Mouse (Mus musculus) cerebellum, postnatal 4 days (tissue): ENCODE data around the gene Armc7.
"Not testable (repeated sequence)": the region's sequence is repeated elsewhere in the genome, so short reads cannot be mapped to it uniquely, and the experiment has no call there.

Experiments
- DNase-seq, 2 experiments: peaks; one replicate each; pipeline ENCODE4 v3.0.0; 2022; ENCODE audit warnings: low spot score in 2 of 2, mixed read lengths in 1 of 2

The Armc7 gene

DNA sequence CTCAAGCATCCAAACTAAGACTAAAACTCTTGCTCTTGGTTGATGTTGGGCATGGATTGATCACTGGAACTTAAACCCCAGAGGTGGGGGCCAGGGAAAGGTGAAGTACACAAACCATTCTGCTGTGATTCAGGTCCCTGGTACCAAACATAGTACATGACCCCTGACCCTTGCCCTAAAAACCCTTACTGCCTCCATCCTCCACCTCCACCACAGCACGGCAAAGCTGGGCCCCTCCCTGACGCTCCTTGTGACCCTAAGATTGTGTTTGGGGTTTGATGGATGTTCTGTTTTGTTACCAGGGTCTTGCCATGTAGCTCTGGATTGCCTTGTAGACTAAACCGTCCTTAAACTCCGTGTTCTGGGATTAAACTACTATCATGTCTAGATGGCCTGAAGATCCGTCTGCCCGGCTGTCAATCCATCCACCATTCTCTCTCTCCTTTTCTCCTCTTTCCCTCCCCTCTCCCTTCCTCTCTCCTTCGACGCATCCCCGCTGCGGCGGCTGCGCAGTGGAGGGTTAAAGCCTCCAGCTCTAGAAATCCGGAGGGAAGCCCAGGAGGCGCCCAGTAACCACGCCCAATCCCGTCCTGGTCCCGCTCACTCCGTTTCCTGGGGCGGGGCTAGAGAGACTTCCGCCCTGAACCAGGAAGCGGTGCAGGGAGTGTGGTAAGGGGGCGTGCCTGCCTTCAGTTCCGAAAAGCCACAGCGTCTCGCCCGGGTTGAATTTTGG lies at the start of gene Armc7:
Gene Armc7, plus strand, starts transcription at position 643 of the 733 bp plus-strand sequence.
- DNase-seq: peak; percentile 74 to 91

DNA sequence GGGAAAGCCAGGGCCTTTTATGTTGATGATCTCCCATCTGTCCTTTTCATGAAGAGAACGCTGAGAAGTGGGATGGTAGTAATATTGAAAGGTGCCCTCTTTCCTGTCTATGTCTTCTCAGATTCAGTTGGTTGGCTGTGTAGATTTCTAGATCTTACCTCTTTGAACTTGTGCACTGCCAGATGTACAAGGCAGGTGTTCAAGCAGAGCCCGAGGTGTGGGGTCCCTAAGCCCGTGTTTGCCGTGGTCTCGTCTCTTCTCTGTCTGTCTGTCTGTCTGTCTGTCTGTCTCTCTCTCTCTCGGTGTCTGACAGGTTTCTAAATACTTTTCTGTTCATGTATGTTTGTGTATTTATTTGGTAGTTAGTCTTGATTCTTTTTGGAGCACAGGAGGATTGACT lies 49.8 kb upstream of the Armc7 start:
- DNase-seq: no peak

DNA sequence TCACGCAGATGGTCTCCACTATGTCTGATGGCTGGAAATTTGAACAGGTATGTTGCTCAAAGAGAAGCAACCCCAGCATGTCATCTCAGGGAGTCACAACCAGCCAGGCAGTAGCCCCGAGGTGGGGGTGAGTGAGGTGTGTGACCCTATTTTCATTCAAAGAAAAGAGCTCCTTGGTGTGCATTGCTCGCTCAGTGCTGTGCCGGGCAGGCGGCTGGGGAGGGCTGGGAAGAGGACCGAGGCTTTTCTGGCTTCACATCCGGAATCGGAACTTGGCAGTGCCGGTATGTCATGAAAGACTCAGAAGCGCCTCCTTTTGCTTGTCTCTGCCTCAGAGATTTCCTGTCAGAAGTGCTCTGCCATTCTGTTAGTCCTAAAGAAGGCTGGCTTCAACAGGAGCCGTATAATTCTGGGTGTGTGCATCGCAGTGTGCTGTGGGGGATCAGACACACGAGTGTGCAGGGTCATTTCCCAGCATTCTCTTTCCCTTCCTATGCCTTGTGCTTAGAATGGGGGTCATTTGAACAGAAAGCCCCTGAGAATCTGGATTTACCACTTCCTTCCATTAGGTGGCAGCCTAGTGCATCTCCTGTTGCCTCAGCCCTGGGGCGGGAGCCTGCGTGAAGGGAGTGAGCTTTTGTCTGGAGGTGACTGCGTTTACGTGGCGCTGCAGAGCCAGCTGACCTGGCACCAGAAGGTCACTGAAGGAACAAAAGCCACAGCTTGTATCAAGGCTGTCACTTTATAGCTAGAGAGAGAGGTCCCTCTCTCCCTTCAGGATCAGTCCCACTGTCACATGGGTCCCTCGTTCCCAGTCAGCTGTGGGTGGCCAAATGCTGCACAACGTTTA lies 47.8 kb upstream of the Armc7 start:
- DNase-seq: peak in 1 of 2 experiments; percentile 73

DNA sequence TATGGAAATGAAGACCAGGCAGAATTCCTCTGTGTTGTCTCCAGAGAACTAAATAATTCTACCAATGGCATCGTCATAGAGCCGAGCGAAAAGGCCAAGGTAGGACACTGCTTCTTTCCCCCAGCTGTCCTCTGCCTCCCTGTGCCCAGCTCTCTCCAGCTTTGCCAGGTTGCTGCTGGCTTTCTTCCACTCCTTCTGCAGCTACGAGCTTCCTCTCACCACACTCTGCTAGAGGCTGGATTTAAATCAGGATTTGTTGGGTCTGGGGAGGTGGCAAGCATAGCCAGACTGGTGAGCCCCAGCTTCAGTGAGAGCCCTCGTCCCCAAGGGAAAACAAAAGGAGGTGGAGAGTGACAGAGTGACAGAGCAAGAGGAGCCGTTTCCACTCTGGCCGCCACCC lies 46.2 kb upstream of the Armc7 start:
- DNase-seq: no peak

DNA sequence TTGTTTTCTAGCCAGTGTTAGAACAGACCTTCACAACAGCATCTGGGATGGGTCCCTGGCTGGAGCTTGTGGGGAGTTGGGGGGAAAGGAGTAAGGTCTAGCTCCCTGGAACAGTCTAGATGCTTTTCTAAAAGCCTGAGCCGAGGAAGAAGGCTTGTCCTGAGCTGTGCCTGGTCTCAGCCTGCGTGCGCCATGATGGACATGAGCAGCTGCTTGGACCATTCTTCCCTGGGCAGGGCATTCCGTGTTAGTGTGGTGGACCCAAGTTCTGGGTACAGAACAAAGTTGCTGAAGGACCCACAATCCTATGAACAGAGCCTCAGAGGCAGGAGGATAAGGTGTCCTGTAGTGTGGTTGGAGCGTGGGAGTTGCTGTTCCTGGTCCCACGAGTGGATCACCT lies 44.9 kb upstream of the Armc7 start:
- DNase-seq: no peak

DNA sequence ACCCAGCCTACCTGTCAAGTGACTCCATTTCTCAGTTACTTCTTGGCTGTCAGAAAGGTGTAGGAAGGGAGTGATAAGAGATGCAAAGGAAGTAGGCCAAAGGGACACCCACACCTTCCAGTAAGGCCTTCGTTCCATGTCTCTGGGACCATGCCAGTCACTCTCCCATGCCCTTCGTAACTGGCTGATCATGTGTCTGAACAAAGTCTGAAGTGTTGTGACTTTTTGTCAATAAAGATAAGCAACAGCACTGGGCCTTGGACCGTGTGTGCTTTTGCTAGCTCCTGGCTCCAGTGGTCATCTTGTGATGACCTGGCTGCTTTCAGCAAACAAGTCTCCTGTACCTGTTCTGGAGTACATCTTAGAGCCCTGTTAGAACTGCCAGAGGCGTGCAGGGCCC lies 42.7 kb upstream of the Armc7 start:
- no peak for DNase-seq

DNA sequence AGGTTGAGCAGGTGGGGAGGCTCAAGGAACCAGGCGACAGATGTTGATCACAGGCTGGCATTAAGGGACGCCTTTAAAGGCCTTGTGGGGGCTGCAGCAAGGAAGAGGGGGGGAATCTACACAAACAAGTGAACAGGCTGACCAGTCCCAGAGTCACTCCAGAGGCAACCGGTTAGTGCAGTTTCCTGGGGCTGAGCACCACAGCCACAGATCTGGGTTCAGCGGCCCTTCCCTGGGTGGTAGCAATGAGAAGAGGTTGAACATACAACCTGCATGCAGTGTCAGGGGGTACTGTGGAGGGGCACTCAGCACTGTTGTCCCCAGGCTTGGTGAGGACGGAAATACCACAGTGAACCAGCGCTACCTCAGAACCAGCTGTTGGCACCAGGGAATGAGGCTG lies 42.1 kb upstream of the Armc7 start:
- no peak for DNase-seq

DNA sequence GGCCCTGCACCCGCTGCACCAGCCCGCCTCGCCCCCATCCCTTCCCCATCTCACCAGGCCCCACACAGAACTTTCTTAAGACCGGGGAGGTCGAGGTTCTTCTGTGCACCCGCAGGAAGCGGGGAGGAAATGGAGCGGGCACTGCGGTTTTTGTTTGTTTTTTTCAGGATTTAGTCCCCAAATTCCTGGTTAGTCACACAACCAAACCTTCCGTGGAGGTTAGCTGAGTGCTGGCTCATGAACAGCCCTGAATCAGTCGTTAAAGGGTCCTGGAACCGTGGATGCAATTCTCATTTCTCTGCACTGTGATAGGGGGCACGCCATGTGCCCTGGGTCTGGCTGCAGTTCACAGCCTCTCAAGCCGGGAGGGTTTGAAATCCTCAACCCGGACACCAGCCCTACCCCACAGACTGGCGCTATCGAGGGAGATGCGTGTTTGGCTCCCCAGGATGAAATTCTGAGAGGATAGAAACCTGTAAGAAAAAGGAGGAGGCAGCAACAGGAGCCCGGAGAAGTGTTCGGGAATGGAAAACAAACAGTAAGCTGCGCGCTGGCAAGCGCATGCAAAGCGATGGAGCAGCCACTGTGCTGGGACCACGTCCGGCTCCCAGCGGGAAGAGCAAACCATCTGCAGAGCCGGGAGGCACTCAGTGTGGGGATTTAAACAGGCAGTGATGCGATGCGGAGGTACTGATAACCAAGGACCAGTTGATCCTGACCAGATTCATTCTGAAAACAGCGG lies 39.7 kb upstream of the Armc7 start:
- peak in 1 of 2 experiments; percentile 30 for DNase-seq

DNA sequence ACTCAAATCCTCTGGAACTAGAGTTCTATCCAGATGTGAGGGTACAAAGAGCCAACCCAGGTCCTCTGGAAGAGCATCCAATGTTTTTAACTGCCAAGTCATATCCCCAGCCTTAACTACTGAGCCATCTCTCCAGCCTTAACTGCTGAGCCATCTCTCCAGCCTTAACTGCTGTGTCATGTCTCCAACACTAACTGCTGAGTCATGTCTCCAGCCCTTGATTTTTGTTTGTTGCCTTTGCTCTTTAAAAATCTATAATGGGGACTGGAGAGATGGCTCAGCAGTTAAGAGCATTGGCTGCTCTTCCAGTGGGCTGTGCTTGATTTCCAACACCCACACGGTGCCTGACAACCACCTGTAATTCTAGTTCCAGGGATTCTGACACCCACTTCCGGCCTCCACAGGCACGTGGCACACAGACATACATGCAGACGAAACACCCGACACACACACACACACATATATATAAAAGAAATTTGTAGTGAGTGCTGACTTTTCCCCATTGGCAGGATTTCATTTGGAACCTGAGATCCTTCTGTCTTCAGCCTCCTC lies 37.8 kb upstream of the Armc7 start:
- no peak for DNase-seq

DNA sequence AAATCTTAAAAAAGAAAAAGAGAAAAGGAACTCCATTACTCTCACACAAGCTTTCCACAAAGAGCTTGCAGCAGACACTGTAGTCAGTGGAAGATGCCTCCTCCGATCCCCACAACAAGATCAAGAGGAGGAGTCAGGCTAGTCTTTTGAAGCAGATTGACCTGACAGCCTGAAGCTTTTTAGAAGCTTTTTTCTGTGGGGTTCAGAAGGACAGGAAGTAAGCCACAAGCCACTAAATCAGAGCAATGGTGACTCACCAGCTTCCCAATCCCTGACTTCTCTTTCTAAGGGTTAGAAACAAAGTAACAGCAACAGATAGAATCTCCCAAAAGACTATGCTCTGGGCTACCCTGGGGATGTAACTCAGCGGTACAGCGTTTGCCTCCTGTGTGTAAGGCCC lies 36.1 kb upstream of the Armc7 start:
- DNase-seq: no peak

DNA sequence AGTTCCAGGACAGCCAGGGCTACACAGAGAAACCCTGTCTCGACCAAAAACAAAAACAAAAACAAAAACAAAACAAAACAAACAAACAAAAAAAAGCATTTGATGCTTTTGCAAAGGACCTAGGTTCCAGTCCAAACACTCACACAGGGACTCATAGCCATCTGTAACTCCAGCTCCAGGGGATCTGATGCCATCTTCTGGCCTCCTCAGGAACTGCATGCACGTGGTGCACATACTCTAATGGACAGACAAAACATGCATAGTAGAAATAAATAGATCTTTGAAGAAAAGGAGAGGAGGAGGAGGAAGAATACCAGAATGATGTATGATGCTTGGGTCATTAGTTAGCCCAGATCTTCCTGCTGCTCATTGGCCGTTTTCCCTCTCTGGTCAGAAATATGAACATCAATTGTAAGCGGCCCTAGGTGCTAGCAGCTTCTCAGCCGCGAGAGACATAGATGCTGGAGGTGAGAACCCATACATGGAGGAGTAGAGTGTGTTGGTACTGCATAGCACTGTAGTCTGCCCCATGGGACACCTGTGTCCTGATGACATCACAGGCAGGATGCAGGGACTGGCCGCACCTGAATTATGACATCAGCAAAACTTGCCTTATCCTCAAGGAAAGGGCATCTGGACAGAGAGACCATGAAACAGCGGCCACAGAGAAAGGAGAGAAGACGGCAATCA lies 35.4 kb upstream of the Armc7 start, which contains the start of gene Trim80:
Gene Trim80, plus strand, starts transcription at position 640 of the 690 bp plus-strand sequence.
- no peak for DNase-seq

DNA sequence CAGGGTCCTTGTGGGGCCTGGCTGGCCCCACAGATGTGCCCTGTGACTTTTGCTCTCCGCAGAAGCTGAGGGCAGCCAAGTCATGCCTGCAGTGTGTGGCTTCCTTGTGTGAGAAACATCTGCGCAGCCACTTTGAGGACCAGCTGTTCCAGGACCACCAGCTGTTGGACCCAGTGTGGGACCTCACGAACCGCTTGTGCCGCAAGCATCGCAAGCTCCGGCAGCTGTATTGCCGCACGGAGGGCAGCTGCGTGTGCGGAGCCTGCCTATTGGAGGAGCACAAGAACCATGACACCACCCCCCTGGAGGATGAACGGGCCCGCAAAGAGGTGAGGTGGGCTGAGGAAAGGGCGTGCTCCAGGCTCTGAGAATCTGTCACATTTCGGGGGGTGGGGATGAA lies 34.0 kb upstream of the Armc7 start:
- no peak for DNase-seq

DNA sequence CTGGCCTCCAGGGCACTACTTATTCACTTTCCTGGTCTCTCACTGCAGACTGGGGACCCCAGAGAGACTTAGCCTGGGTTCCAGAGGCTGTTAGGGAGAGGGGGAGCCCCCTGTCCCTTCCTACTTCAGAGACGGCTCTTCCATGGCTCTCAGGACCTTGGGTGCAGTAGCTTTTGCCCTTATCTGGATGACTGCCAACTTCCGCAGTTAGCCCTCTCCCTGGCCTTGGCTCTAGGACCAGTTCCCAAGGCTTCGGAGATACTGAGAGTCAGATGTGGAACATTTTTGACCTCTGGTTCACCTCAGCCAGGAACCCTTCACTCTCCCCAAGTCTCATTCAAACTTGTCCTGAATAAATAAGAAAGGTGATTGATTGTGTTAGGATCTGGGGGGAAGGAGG lies 28.6 kb upstream of the Armc7 start:
- DNase-seq: no peak

DNA sequence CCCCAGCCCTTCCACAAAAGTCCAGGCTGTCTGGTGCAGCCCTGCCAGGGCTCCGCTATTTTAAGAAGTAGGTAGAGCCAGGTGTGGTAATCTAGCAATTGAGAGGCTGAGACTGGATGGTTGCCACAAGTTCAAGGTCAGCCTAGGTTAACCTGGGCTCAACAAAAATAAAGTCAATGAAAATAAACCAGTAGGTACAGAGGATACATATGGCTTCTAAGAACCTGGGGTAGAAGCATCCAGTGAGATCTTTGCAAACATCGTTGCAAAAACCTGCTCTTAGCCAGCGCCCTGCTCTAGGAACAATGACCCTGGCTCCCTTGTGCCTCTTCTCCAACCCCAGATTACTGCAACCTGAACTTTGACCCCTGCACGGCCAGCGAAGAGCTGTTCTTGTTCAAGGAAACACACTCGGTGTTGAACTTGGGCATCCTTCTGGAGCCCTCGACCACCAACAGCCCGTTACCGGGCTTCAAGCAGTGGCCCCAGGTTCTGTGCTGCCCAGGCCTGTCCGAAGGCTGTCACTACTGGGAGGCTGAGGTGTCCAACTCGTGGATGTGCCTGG lies 28.1 kb upstream of the Armc7 start:
- no peak for DNase-seq

DNA sequence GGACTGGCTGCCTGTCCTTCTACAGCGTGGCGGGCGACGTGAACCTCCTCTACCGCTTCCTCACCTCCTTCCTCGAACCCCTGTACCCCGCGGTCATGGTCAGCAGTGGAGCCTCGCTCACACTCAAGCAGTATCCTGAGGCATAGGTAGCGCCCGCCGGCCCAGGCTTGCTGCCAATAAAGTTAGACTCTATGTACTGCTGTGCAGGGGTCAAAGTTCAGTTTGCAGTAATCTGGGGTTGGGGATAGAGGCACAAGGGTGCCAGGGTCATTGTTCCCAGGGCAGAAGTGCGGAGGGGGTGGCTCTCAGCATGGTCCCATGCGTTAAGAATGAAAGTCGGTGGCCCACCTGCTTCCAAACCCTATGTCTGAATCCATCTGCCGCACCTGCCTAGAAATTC lies 27.4 kb upstream of the Armc7 start:
- DNase-seq: no peak

DNA sequence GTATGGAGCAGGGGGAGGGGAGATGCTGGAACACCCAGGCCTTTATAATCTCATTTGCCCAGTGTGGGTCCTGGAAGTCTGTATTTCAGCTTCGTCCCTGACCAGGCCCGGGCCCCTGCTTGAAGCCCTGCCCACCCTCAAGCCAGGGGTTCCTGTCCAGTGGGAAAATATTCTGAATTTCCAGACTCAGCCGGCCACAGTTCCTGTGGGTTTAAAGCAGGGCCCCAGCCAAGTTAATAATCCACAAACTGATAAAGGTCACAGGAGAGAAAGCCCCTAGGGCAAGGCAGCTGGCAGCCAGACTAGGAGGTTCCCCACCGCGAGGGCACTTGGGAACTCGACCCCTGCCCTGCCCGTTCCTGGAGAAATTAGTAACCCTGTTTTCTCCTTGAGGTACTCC lies 26.5 kb upstream of the Armc7 start:
- no peak for DNase-seq

DNA sequence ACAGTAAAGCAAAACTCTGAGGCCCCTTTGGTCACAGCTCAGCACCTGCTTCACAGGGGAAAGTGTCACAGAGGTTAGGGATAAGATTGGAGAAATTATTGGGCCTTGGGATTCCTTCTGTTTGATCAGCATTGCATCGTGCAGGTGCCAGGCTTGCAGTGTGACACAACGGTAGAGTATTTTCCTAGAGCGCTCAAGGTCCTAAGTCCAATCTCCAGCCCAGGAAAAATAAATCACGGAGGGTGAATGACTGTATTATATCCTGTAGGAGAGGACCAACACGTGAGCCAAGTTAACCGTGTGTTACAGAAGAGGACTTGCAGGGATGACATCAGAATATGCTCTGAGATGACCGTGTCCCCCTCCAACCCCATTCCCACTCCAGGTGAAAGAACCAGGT lies 25.3 kb upstream of the Armc7 start:
- no peak for DNase-seq

DNA sequence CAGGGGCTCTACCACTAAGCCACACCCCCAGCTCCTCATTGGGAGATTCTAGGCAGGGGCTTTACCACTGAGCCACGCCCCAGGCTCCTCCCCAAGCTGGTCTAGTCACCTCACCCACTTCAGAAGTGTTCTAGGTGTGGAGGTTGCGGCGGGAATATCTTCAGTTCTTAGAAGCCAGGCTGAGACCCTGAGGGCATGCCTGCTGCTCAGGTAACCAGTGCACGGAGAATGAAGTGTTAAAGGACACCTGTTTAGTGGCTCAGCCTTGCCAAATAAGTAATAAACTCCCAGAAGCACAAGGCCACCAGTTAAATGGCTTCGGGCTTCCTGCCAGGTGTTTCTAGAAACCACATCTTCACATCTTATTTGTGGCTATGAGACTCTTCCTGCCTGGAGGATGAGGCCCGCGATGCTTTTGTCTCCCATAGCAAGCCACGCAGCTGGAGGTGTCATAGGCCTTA lies 23.7 kb upstream of the Armc7 start:
- DNase-seq: no peak

DNA sequence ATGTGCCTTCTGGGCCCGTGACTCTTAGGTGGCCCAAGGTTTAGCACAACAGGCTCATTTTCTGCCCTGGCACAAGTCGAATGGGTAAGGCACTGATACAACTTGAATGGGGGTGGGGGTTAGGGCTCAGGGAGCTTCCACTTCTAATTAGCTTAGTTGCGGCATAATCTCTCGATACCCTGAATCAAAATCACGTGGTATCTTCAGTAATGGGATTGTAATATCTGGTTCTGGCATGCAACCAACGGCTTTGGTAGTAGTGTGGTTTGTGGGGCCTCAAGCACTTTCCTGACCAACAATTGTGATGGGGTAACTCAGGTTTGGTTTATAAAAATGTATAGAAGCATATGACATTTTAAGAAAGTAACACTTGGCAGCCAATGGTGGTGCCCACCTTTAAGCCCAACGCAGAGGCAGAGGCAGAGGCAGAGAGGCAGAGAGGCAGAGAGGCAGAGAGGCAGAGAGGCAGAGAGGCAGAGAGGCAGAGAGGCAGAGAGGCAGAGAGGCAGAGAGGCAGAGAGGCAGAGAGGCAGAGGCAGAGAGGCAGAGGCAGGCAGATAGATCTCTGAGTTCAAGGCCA lies 23.1 kb upstream of the Armc7 start:
- DNase-seq: no peak

DNA sequence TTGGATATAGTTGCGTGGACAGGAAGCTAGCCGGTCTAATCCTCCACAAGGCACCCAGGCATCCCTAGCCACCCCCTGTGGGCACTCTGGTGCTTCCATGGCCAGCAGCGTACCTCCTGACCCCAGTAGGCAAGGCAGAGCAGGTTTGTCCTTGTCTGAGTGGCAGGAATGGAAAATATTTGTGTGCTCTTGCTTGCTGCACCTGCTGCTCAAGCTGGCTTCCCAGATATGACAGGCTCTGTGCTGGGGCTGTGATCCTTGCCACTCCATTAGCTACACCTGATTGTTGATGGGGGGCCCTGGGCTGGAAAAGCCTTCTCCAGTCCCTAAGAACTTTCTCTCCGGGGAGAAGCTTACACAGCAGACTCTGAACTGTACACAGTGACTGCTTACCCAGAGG lies 22.2 kb upstream of the Armc7 start:
- no peak for DNase-seq

DNA sequence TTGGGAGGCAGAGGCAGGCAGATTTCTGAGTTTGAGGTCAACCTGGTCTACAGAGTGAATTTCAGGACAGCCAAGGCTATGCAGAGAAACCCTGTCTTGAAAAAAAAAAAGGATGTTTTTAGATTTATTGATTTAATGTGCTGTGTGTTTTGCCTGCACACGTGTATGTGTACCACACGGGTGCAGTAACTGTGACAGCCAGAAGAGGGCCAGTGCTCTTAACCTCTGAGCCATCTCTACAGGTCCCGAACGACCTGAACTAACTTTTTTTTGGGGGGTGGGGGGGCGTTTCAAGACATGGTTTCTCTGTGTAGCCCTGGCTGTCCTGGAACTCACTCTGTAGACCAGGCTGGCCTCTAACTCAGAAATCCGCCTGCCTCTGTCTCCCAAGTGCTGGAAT lies 20.6 kb upstream of the Armc7 start:
- DNase-seq: not testable (repeated sequence)
